Mouse (Mus musculus) small intestine, adult 2 months (tissue): ENCODE measurements around the gene Larp4.
A peak's percentile ranks its signal among the peaks of the same experiment; 100 is the strongest.

Experiments
- CTCF ChIP-seq: fragments of 200-500 bp; IDR thresholded peaks from 2 replicates; pipeline ENCODE4 v1.5.1; 2012; ENCODE audit warnings: low read depth, mild to moderate bottlenecking, control low read depth, inconsistent platforms, low read length, moderate library complexity, mixed read lengths; ENCODE audit not compliant: insufficient replicate concordance, insufficient read length; ENCODE audit errors: extremely low read depth
- POLR2A ChIP-seq: fragments of 200-500 bp; IDR thresholded peaks from 2 replicates; pipeline ENCODE4 v1.6.1; 2012; ENCODE audit warnings: low read depth, mild to moderate bottlenecking, control low read depth, inconsistent platforms, low read length, moderate library complexity

DNA sequence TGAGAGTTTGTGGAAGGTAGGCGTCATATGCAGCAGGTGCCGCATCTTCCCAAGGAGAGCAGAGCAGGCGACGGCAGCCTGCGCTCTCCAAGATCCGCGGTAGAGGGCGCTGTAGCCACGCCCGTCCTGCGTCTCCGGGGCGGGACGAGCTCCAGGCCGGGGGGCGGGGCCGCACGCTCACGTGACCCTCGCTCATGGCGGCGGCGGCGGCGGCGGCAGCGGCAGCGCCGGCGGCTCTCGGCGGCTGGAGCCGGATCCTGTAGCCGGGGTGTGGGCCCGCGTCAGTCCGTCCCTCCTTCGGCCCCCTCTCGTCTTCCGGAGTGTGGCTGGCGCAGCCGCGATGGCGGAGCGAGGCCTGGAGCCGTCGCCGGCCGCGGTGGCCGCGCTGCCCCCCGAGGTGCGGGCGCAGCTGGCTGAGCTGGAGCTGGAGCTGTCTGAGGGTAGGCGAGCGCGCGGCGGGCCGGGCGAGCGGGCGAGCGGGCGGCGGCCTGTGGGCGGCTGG, 68.7 kb downstream of the Larp4 start, which contains the start of gene Dip2b:
- TF ChIP-seq CTCF: peak; percentile 86
- peak; percentile 76 for TF ChIP-seq POLR2A
